Mouse (Mus musculus) ZHBTc4 (cell line): Measurements from ENCODE around the gene A630089N07Rik.

Source experiments
- DNase-seq: peaks from one replicate; pipeline ENCODE4 v3.0.0-alpha.2; 2011; ENCODE audit warnings: low read depth, low spot score

A630089N07Rik gene

GRCm38 (mm10) chr16:97962151-97962948, 119.9 kb downstream of the A630089N07Rik start, which contains the start of the genes C2cd2 and Zbtb21:
TSS of gene C2cd2 (minus strand) at chr16:97962598.
TSS of gene Zbtb21 (minus strand) at chr16:97962622.
- peak; percentile 98 for DNase-seq

- no peak for DNase-seq
Observed at GRCm38 (mm10) chr16:97961381-97962150, 120.7 kb downstream of the A630089N07Rik start.

GRCm38 (mm10) chr16:97960348-97960747, 121.9 kb downstream of the A630089N07Rik start:
- no peak for DNase-seq

GRCm38 (mm10) chr16:97958401-97958973, 123.8 kb downstream of the A630089N07Rik start:
- no peak for DNase-seq

GRCm38 (mm10) chr16:97957626-97958025, 124.6 kb downstream of the A630089N07Rik start:
- no peak for DNase-seq

- no peak for DNase-seq
Observed at GRCm38 (mm10) chr16:97956011-97956410, 126.2 kb downstream of the A630089N07Rik start.

- no peak for DNase-seq
Observed at GRCm38 (mm10) chr16:97953300-97953699, 128.9 kb downstream of the A630089N07Rik start.

GRCm38 (mm10) chr16:97952801-97953200, 129.4 kb downstream of the A630089N07Rik start:
- no peak for DNase-seq

- no peak for DNase-seq
Observed at GRCm38 (mm10) chr16:97952371-97952770, 129.9 kb downstream of the A630089N07Rik start.
